In genomic region chr9:21163086-21164050, GRCm38 (mm10) we compare ENCODE assay signal across 9 mouse cellular contexts. TPM values are rescaled to one million over a fixed set of nuclear protein-coding genes. Genes with fewer than 3 reads are reported as not detected.
DNase-seq lines count a peak whose midpoint lies in the region; ATAC-seq and TF ChIP-seq lines count a peak whose summit lies in the region.
"Had no signal": no experiment of that assay in that cellular context is flagged by ENCODE, and none has a peak within 500 bp of the region (broad histone marks: within the 10 kb centered on the region; RNA-seq: fewer than 3 reads in every experiment).

No protein-coding gene starts in this region.

- no peak overlapping the region; the same call in 1 of the 2 replicates for H3K4me2 ChIP-seq in kidney, embryonic 14.5 days (replicated peaks; ENCODE audit: low read depth, low read length)
- peak overlapping the region; percentile 32; the same call in 1 of the 2 replicates for H3K4me2 ChIP-seq in liver, embryonic 15.5 days
- H3K4me2 ChIP-seq in forebrain, embryonic 14.5 days (ENCODE audit: low read length): no peak overlapping the region

- 35% methylated on average over 11 of the region's 11 CpGs for WGBS in kidney, embryonic 14.5 days
- WGBS in liver, embryonic 15.5 days (ENCODE audit: insufficient replicate concordance): 36% methylated on average over 11 of the region's 11 CpGs
- 31% methylated on average over 11 of the region's 11 CpGs for WGBS in forebrain, embryonic 14.5 days

- no peak for DNase-seq in kidney, adult 11 months
- no peak for DNase-seq in ES-E14 (ENCODE audit: low read depth, low spot score)
- DNase-seq in spleen, postnatal 10 days (ENCODE audit: low spot score in 2 of 2): no peak
- DNase-seq in embryo, embryonic 10.5 days (ENCODE audit: low spot score): no peak
- no peak for DNase-seq in forebrain, embryonic 14.5 days (ENCODE audit: low spot score)
- DNase-seq: lung, adult 18-20 months had no signal

- in situ Hi-C loops in ES-E14 (cut with MboI; ENCODE audit: low sequenced_read_pairs in 2 of 2, unreplicated experiment in 2 of 2): no loop called here

- peaks cover 39% of the 10 kb centered on the region for H3K27me3 ChIP-seq in kidney, embryonic 14.5 days (ENCODE audit: control insufficient read depth, insufficient read depth, low read length)
- H3K27me3 ChIP-seq in liver, embryonic 15.5 days: peaks cover 74% of the 10 kb centered on the region
- peaks cover 52% of the 10 kb centered on the region for H3K27me3 ChIP-seq in forebrain, embryonic 14.5 days (replicated peaks; ENCODE audit: control insufficient read depth, insufficient read depth, low read length)

- H3K4me1 ChIP-seq in kidney, embryonic 14.5 days (ENCODE audit: control insufficient read depth, insufficient read depth, low read length): peaks cover 34% of the 10 kb centered on the region
- peaks cover 0 to 5% of the 10 kb centered on the region in 2 experiments; a peak in 2 of 4 replicates for H3K4me1 ChIP-seq in ES-E14 (ENCODE audit: control insufficient read depth in 2 of 2, insufficient read depth in 2 of 2, low read length in 2 of 2, poor library complexity in 1 of 2)
- peaks cover 11% of the 10 kb centered on the region for H3K4me1 ChIP-seq in brown adipose tissue, adult 24 weeks (ENCODE audit: control insufficient read depth, insufficient read depth, insufficient read length, low read length)
- H3K4me1 ChIP-seq in liver, embryonic 15.5 days (replicated peaks): peaks cover 66% of the 10 kb centered on the region
- peaks cover 6% of the 10 kb centered on the region; the same call in 1 of the 2 replicates for H3K4me1 ChIP-seq in forebrain, embryonic 14.5 days (ENCODE audit: control insufficient read depth, insufficient read depth, low read length)

- no peak overlapping the region for H3K27ac ChIP-seq in kidney, embryonic 14.5 days (ENCODE audit: low read depth, low read length)
- H3K27ac ChIP-seq in ES-E14 (ENCODE audit: insufficient read depth, low read depth, low read length, poor library complexity, severe bottlenecking): no peak overlapping the region
- no peak overlapping the region for H3K27ac ChIP-seq in brown adipose tissue, adult 24 weeks (replicated peaks; ENCODE audit: low read depth, low read length)
- no peak overlapping the region for H3K27ac ChIP-seq in liver, embryonic 15.5 days (replicated peaks)
- no peak overlapping the region for H3K27ac ChIP-seq in forebrain, embryonic 14.5 days (ENCODE audit: low read depth, low read length)

- no peaks in the 10 kb centered on the region for H3K9me3 ChIP-seq in kidney, embryonic 14.5 days (ENCODE audit: control insufficient read depth, low read length)
- H3K9me3 ChIP-seq in ES-E14 (ENCODE audit: control insufficient read depth, insufficient read depth, low read depth, low read length): no peaks in the 10 kb centered on the region
- no peaks in the 10 kb centered on the region for H3K9me3 ChIP-seq in liver, embryonic 15.5 days (replicated peaks)
- no peaks in the 10 kb centered on the region for H3K9me3 ChIP-seq in forebrain, embryonic 14.5 days (replicated peaks; ENCODE audit: control insufficient read depth, low read length)

- H3K36me3 ChIP-seq in kidney, embryonic 14.5 days (ENCODE audit: control insufficient read depth, insufficient read depth, low read length): no peaks in the 10 kb centered on the region
- no peaks in the 10 kb centered on the region for H3K36me3 ChIP-seq in ES-E14 (ENCODE audit: control insufficient read depth, insufficient read depth, low read length, poor library complexity, severe bottlenecking)
- H3K36me3 ChIP-seq in liver, embryonic 15.5 days (replicated peaks): no peaks in the 10 kb centered on the region
- H3K36me3 ChIP-seq in forebrain, embryonic 14.5 days (ENCODE audit: control insufficient read depth, insufficient read depth, low read length): no peaks in the 10 kb centered on the region

- ATAC-seq in kidney, embryonic 14.5 days (ENCODE audit: low FRiP score, low TSS enrichment): no peak
- ATAC-seq in liver, embryonic 15.5 days (ENCODE audit: insufficient read depth): no peak
- no peak for ATAC-seq in forebrain, embryonic 14.5 days

- H3K9ac ChIP-seq in kidney, embryonic 14.5 days (ENCODE audit: low read depth, low read length): no peak overlapping the region
- peak overlapping the region; percentile 14; the same call in 1 of the 2 replicates for H3K9ac ChIP-seq in ES-E14 (ENCODE audit: insufficient read depth, low read depth, low read length, poor library complexity, severe bottlenecking)
- H3K9ac ChIP-seq in liver, embryonic 15.5 days: no peak overlapping the region
- H3K9ac ChIP-seq in forebrain, embryonic 14.5 days (ENCODE audit: low read length): no peak overlapping the region

- peak overlapping the region; percentile 18; the same call in 1 of the 2 replicates for H3K4me3 ChIP-seq in kidney, embryonic 14.5 days (ENCODE audit: low read length)
- no peak overlapping the region; a peak in 1 of 4 replicates for H3K4me3 ChIP-seq in ES-E14 (ENCODE audit: insufficient read depth in 1 of 2, low read depth in 1 of 2, low read length in 2 of 2, poor library complexity in 1 of 2, severe bottlenecking in 1 of 2)
- H3K4me3 ChIP-seq in brown adipose tissue, adult 24 weeks (ENCODE audit: insufficient read depth, low read depth, low read length): 0 out of 2 replicates have a peak overlapping the region, but pooled peaks have one; percentile 9
- H3K4me3 ChIP-seq in liver, embryonic 15.5 days (replicated peaks): no peak overlapping the region
- H3K4me3 ChIP-seq in forebrain, embryonic 14.5 days (ENCODE audit: low read depth, low read length): no peak overlapping the region

TF ChIP-seq in ES-E14, 5 proteins besides CTCF, POLR2A, EP300 and RAD21:
- TF ChIP-seq ZNF384 (IDR thresholded peaks at IDR 0.05; ENCODE audit: low read depth, low read length) (no peak), ZC3H11A (IDR thresholded peaks at IDR 0.05; ENCODE audit: borderline replicate concordance, low read depth, low read length) (no peak), MAFK (IDR thresholded peaks at IDR 0.05; ENCODE audit: insufficient read depth, low read depth, low read length) (no peak), HCFC1 (IDR thresholded peaks at IDR 0.05; ENCODE audit: borderline replicate concordance, insufficient read depth, low read length) (no peak), CHD2 (IDR thresholded peaks at IDR 0.05; ENCODE audit: low read depth, low read length) (no peak)

RNA-seq across cellular contexts. Expression of gene Pde4a, which starts 2.1 kb away (rescaled TPM):
- polyA plus RNA-seq in kidney, embryonic 14.5 days (2014; fragmentation: Nextera tagmentation; extraction: Ambion mirVana): 13.7 and 14.0 TPM in 2 replicates
- 3.2 and 4.9 TPM in 2 replicates for total RNA-seq in ES-E14 (2012; rRNA removed)
- polyA plus RNA-seq in brown adipose tissue, adult 24 weeks (2012; ENCODE audit: insufficient read depth, insufficient read length, missing spikeins): 16.2 and 29.4 TPM in 2 replicates
- 1.7 and 1.8 TPM in 2 replicates for polyA plus RNA-seq in liver, embryonic 15.5 days (2015; fragmentation: Nextera tagmentation; extraction: Ambion mirVana)
- polyA plus RNA-seq in forebrain, embryonic 14.5 days (2014; fragmentation: Nextera tagmentation; extraction: Ambion mirVana): 17.3 and 22.4 TPM in 2 replicates

RNA-seq across cellular contexts. Expression of gene Cdc37, which starts 13.6 kb away (rescaled TPM):
- polyA plus RNA-seq in kidney, embryonic 14.5 days (2014; fragmentation: Nextera tagmentation; extraction: Ambion mirVana): 366 and 377 TPM in 2 replicates
- total RNA-seq in ES-E14 (2012; rRNA removed): 118 and 165 TPM in 2 replicates
- polyA plus RNA-seq in brown adipose tissue, adult 24 weeks (2012; ENCODE audit: insufficient read depth, insufficient read length, missing spikeins): 70.4 and 78.0 TPM in 2 replicates
- polyA plus RNA-seq in liver, embryonic 15.5 days (2015; fragmentation: Nextera tagmentation; extraction: Ambion mirVana): 115 and 122 TPM in 2 replicates
- polyA plus RNA-seq in forebrain, embryonic 14.5 days (2014; fragmentation: Nextera tagmentation; extraction: Ambion mirVana): 222 and 247 TPM in 2 replicates

RNA-seq across cellular contexts. Expression of gene Tyk2, which starts 32.3 kb away (rescaled TPM):
- polyA plus RNA-seq in kidney, embryonic 14.5 days (2014; fragmentation: Nextera tagmentation; extraction: Ambion mirVana): 5.6 and 8.7 TPM in 2 replicates
- 16.8 and 20.9 TPM in 2 replicates for total RNA-seq in ES-E14 (2012; rRNA removed)
- 3.8 and 4.1 TPM in 2 replicates for polyA plus RNA-seq in brown adipose tissue, adult 24 weeks (2012; ENCODE audit: insufficient read depth, insufficient read length, missing spikeins)
- 7.4 and 8.8 TPM in 2 replicates for polyA plus RNA-seq in liver, embryonic 15.5 days (2015; fragmentation: Nextera tagmentation; extraction: Ambion mirVana)
- polyA plus RNA-seq in forebrain, embryonic 14.5 days (2014; fragmentation: Nextera tagmentation; extraction: Ambion mirVana): 5.0 and 6.2 TPM in 2 replicates

Comparison
In these comparisons a context has a peak if more than half of its experiments do, and no peak if none do; other contexts are left out.
1. H3K4me3 ChIP-seq: peak in kidney, embryonic 14.5 days (single experiment) and brown adipose tissue, adult 24 weeks (single experiment); none in ES-E14 (0 of 2), liver, embryonic 15.5 days (single experiment) and forebrain, embryonic 14.5 days (single experiment).